Mouse (Mus musculus) liver, adult 2 months (tissue): ENCODE measurements around the gene Mkrn1. TPM values are rescaled to one million over a fixed set of nuclear protein-coding genes. Genes with fewer than 3 reads are reported as not detected.

Experiments used
- DNase-seq: peaks from one replicate; pipeline ENCODE4 v3.0.0-alpha.2; 2011; ENCODE audit warnings: low read depth, low spot score; ENCODE audit errors: extremely low read depth
- H3K27ac ChIP-seq: fragments of 200-500 bp; replicated peaks from 2 replicates; pipeline ENCODE4 v1.5.1; 2012; ENCODE audit warnings: low read depth, mild to moderate bottlenecking, control low read depth, inconsistent platforms, low read length; ENCODE audit not compliant: insufficient read depth
- H3K27me3 ChIP-seq: fragments of 200-500 bp; 2 replicates; pipeline ENCODE4 v1.6.1; 2012; ENCODE audit warnings: mild to moderate bottlenecking, moderate library complexity, low read length, inconsistent platforms; ENCODE audit not compliant: control insufficient read depth, insufficient read depth
- H3K36me3 ChIP-seq: fragments of 200-500 bp; 2 replicates; pipeline ENCODE4 v1.6.1; 2012; ENCODE audit warnings: low read length, inconsistent platforms; ENCODE audit not compliant: control insufficient read depth, insufficient read depth
- H3K4me1 ChIP-seq: fragments of 200-500 bp; 2 replicates; pipeline ENCODE4 v1.6.1; 2011; ENCODE audit warnings: low read length; ENCODE audit not compliant: control insufficient read depth, insufficient read depth
- H3K4me3 ChIP-seq: fragments of 200-500 bp; 2 replicates; pipeline ENCODE4 v1.5.1; 2011; ENCODE audit warnings: low read depth, mild to moderate bottlenecking, control low read depth, low read length, moderate library complexity; ENCODE audit not compliant: insufficient read depth
- H3K79me2 ChIP-seq: fragments of 200-500 bp; 2 replicates; pipeline ENCODE4 v1.6.1; 2012; ENCODE audit warnings: inconsistent platforms, mild to moderate bottlenecking, low read length, moderate library complexity; ENCODE audit not compliant: control insufficient read depth, insufficient read depth
- H3K9ac ChIP-seq: fragments of 200-500 bp; 2 replicates; pipeline ENCODE4 v1.6.1; 2012; ENCODE audit warnings: low read depth, mild to moderate bottlenecking, control low read depth, inconsistent platforms, low read length
- CTCF ChIP-seq: fragments of 200-500 bp; IDR thresholded peaks from 2 replicates; pipeline ENCODE4 v1.5.1; 2011; ENCODE audit warnings: low read depth, low read length, control low read depth
- POLR2A ChIP-seq: fragments of 200-500 bp; IDR thresholded peaks from 2 replicates; pipeline ENCODE4 v1.6.1; 2011; ENCODE audit warnings: low read length, control low read depth; ENCODE audit not compliant: insufficient read depth; ENCODE audit errors: extremely low read depth
- WGBS: fragments of 180-500 bp; shearing (Covaris S2); methylation state at CpG from one replicate; pipeline ENCODE4 v1.1.7; 2018; 5-methylcytosine and 5-hydroxymethylcytosine counted together
- polyA plus RNA-seq: library from polyadenylated mRNA; depleted of rRNA; stranded (reverse); fragments of >200 nt; gene quantifications from 2 replicates; pipeline ENCODE4 v1.2.3, GENCODE M21; 2012
- total RNA-seq: library from RNA; depleted of rRNA; stranded (reverse); fragments of >200 nt; gene quantifications from 2 replicates; pipeline ENCODE4 v1.2.3, GENCODE M21; 2014

Mkrn1 gene
- total and polyA plus RNA-seq, 2 experiments: 14.0 to 24.2 TPM

- Histone ChIP-seq H3K27ac (no peak overlapping the region), H3K36me3 (peaks cover 22% of the 10 kb centered on the region), H3K9ac (no peak overlapping the region), H3K27me3 (no peaks in the 10 kb centered on the region), H3K4me3 (no peak overlapping the region), H3K4me1 (no peaks in the 10 kb centered on the region), H3K79me2 (no peaks in the 10 kb centered on the region)
- no peak for DNase-seq
- WGBS: 96% methylated on average over 6 of the region's 6 CpGs
- no peak for TF ChIP-seq CTCF
- TF ChIP-seq POLR2A: no peak
Observed at GRCm38 (mm10) chr6:39397046-39397445, 23.2 kb downstream of the Mkrn1 start.

GRCm38 (mm10) chr6:39395916-39396315 is 24.3 kb downstream of the Mkrn1 start:
- H3K9ac ChIP-seq: no peak overlapping the region
- no peak overlapping the region for H3K4me3 ChIP-seq
- 69% methylated on average over 4 of the region's 4 CpGs for WGBS
- no peak for DNase-seq
- TF ChIP-seq POLR2A (no peak), CTCF (no peak)
- H3K27ac ChIP-seq: no peak overlapping the region
- no peaks in the 10 kb centered on the region for H3K4me1 ChIP-seq
- H3K27me3 ChIP-seq: no peaks in the 10 kb centered on the region
- H3K36me3 ChIP-seq: peaks cover 20% of the 10 kb centered on the region
- H3K79me2 ChIP-seq: no peaks in the 10 kb centered on the region

- H3K9ac ChIP-seq: no peak overlapping the region
- H3K27ac ChIP-seq: no peak overlapping the region
- no peak for TF ChIP-seq POLR2A
- no peak for TF ChIP-seq CTCF
- 97% methylated on average over 4 of the region's 4 CpGs for WGBS
- no peaks in the 10 kb centered on the region for H3K4me1 ChIP-seq
- H3K36me3 ChIP-seq: peaks cover 18% of the 10 kb centered on the region; the same call in 1 of the 2 replicates
- H3K4me3 ChIP-seq: no peak overlapping the region
- DNase-seq: no peak
- no peaks in the 10 kb centered on the region for H3K27me3 ChIP-seq
- no peaks in the 10 kb centered on the region for H3K79me2 ChIP-seq
Observed at GRCm38 (mm10) chr6:39395471-39395870, 24.8 kb downstream of the Mkrn1 start.

- no peak overlapping the region for H3K27ac ChIP-seq
- no peaks in the 10 kb centered on the region for H3K27me3 ChIP-seq
- WGBS: 94% methylated on average over 2 of the region's 2 CpGs
- no peaks in the 10 kb centered on the region for H3K36me3 ChIP-seq
- no peak overlapping the region for H3K4me3 ChIP-seq
- TF ChIP-seq CTCF: no peak
- TF ChIP-seq POLR2A: no peak
- no peaks in the 10 kb centered on the region for H3K4me1 ChIP-seq
- no peak overlapping the region for H3K9ac ChIP-seq
- no peaks in the 10 kb centered on the region for H3K79me2 ChIP-seq
- no peak for DNase-seq
Observed at GRCm38 (mm10) chr6:39389988-39390387, 30.3 kb downstream of the Mkrn1 start.

- Histone ChIP-seq H3K9ac (peak within 1 kb of the TSS; percentile 34; the same call in 1 of the 2 replicates), H3K4me1 (peaks cover 7% of the 10 kb centered on the region), H3K27ac (peak within 1 kb of the TSS; percentile 50), H3K4me3 (peak within 1 kb of the TSS; percentile 76), H3K79me2 (peaks cover 3% of the 10 kb centered on the region; the same call in 1 of the 2 replicates), H3K36me3 (no peaks in the 10 kb centered on the region), H3K27me3 (no peaks in the 10 kb centered on the region)
- no peak for TF ChIP-seq CTCF
- no peak for TF ChIP-seq POLR2A
- DNase-seq: no peak
- WGBS: 19% methylated on average over 20 of the region's 20 CpGs
Observed at GRCm38 (mm10) chr6:39381125-39381880, 39.0 kb downstream of the Mkrn1 start, which contains the start of gene Rab19. TSS of gene Rab19 (plus strand) at chr6:39381175.

GRCm38 (mm10) chr6:39380276-39380675 is 40.0 kb downstream of the Mkrn1 start:
- peaks cover 9% of the 10 kb centered on the region for H3K4me1 ChIP-seq
- no peak overlapping the region for H3K9ac ChIP-seq
- WGBS: 84% methylated on average over 3 of the region's 3 CpGs
- peaks cover 3% of the 10 kb centered on the region; the same call in 1 of the 2 replicates for H3K79me2 ChIP-seq
- no peak for DNase-seq
- no peak overlapping the region for H3K27ac ChIP-seq
- TF ChIP-seq CTCF (no peak), POLR2A (no peak)
- no peaks in the 10 kb centered on the region for H3K27me3 ChIP-seq
- no peak overlapping the region for H3K4me3 ChIP-seq
- H3K36me3 ChIP-seq: no peaks in the 10 kb centered on the region
